Mouse (Mus musculus): ENCODE data around the gene Vmn1r175.
"Not testable (repeated sequence)": the region's sequence is repeated elsewhere in the genome, so short reads cannot be mapped to it uniquely, and the experiment has no call there.

The Vmn1r175 gene

DNA sequence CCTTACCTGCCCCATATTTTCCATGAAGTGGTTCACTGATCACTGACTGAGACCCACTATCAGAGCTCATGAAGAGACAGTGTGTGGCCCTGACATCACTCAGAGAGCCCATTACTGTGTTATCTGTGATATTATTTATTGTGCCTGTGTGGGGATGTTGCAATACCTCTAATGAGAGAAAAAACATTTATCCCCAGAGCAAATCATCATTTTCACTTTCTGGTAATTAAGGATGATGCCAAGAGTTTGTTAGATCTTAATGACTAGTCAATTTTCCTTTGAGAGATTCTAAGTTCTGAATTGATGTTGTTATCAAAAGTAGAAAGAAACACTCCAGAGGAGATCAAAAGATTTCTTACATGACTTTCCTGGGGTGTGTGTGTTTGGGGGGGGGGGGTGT lies at the start of gene Vmn1r175:
Gene Vmn1r175 (minus strand): TSS at position 101 of the 400 bp plus-strand sequence.
- DNase-seq (ENCODE audit: low read depth, low spot score) = not testable (repeated sequence)

DNA sequence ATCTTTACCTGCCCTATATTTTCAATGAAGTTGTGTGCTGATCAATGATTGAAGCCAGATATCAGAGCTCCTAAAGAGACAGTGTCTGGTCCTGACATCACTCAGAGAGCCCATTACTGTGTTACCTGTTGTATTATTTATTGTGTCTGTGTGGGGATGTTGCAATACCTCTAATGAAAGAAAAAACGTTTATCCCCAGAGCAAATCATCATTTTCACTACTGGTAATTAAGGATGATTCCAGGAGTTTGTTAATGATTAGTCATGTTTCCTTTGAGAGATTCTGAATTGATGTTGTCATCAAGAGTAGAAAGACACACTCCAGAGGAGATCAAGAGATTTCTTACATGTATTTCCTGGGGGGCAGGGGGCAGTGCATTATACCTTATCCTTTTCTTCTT lies 26.8 kb upstream of the Vmn1r175 start, which contains the start of gene Vmn1r176:
Gene Vmn1r176 (minus strand): TSS at position 101 of the 400 bp plus-strand sequence.
- not testable (repeated sequence) for DNase-seq (ENCODE audit: low read depth, low spot score)

DNA sequence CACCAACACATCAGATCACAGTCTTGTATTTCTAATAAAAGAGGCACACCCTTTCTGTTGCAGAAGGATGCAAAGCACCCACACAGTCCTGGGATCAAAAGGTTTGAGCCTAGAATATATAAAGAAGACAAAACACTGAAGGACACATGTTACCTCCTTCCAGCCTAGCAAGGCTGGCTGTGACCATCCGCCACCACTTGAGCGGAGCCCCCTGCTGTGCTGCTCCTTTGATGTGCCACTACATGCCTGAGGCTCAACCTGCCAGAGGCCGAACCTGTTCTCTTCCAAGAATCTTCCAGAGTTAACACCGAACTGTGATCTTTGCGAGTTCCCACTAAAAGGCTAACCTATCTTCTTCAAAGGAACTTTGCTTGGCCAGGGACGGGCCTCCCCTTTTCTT lies 25.9 kb downstream of the Vmn1r175 start:
- no peak for DNase-seq (ENCODE audit: low read depth, low spot score)

All from mesoderm, embryonic 11.5 days (tissue).